Mouse (Mus musculus) lung, adult 2 months (tissue): Measurements from ENCODE around the gene Hps5.

ENCODE experiments used
- CTCF ChIP-seq: fragments of 200-500 bp; IDR thresholded peaks from 2 replicates; pipeline ENCODE4 v1.5.1; 2011; ENCODE audit warnings: mild to moderate bottlenecking, low read length, control low read depth; ENCODE audit not compliant: insufficient read depth
- POLR2A ChIP-seq: fragments of 200-500 bp; IDR thresholded peaks from 2 replicates; pipeline ENCODE4 v1.6.1; 2011; ENCODE audit warnings: low read depth, mild to moderate bottlenecking, control low read depth, low read length, borderline replicate concordance; ENCODE audit errors: extremely low read depth

DNA sequence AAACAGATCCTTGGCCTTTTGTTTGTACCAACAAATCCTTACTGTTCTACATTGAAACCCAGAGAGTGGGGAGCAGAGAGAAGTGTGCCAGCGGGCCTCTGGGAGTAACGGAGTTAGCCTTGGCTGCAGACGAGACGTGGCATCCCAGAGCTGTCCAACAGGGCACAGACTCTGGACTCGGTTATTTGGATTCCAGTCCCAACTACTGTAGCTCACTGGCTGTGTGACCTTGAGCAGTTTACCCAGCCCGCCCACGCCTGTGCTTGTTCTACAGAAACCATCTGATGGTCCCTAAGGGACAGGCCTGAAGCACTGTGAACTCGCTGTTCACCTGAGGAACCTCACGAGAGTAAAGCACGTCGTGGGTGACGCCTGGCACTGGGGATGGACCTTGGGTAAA is 34.0 kb upstream of the Hps5 start:
- TF ChIP-seq CTCF, result no peak
- TF ChIP-seq POLR2A, result no peak
